Mouse (Mus musculus) midbrain, embryonic 16.5 days (tissue): ENCODE measurements at regions not wholly inside any gene's neighbourhood (a gene's known extent, or its start where the extent isn't known, plus 50 kb on each side); places are given as distances from the start of the nearest gene placed in this dataset.

Source experiments
- ATAC-seq: fragments of 200-750 bp; cut with Nextera tagmentation; 2 replicates; pipeline ENCODE4 v1.8.0; 2017; ENCODE audit warnings: moderate TSS enrichment
- H3K27ac ChIP-seq: fragments of 300-500 bp; sonication (generic); 2 replicates; pipeline ENCODE4 v1.5.1; 2014; ENCODE audit warnings: mild to moderate bottlenecking, low read length, mixed read lengths
- H3K27me3 ChIP-seq: fragments of 300-500 bp; sonication (generic); 2 replicates; pipeline ENCODE4 v1.6.1; 2014; ENCODE audit warnings: low read depth, low read length, mixed read lengths; ENCODE audit not compliant: control insufficient read depth, insufficient read depth
- H3K36me3 ChIP-seq: fragments of 300-500 bp; sonication (generic); 2 replicates; pipeline ENCODE4 v1.6.1; 2014; ENCODE audit warnings: mild to moderate bottlenecking, low read length, moderate library complexity, mixed read lengths; ENCODE audit not compliant: control insufficient read depth, insufficient read depth
- H3K4me1 ChIP-seq: fragments of 300-500 bp; sonication (generic); 2 replicates; pipeline ENCODE4 v1.6.1; 2014; ENCODE audit warnings: mild to moderate bottlenecking, low read length, mixed read lengths; ENCODE audit not compliant: control insufficient read depth, insufficient read depth
- H3K4me2 ChIP-seq: fragments of 300-500 bp; sonication (generic); 2 replicates; pipeline ENCODE4 v1.6.1; 2014; ENCODE audit warnings: mild to moderate bottlenecking, low read length, mixed read lengths
- H3K4me3 ChIP-seq: fragments of 300-500 bp; sonication (generic); 2 replicates; pipeline ENCODE4 v1.5.1; 2014; ENCODE audit warnings: low read depth, mild to moderate bottlenecking, low read length, moderate library complexity, mixed read lengths
- H3K9ac ChIP-seq: fragments of 300-500 bp; sonication (generic); 2 replicates; pipeline ENCODE4 v1.6.1; 2014; ENCODE audit warnings: low read depth, low read length, mixed read lengths
- H3K9me3 ChIP-seq: fragments of 300-500 bp; sonication (generic); replicated peaks from 2 replicates; pipeline ENCODE4 v1.6.1; 2014; ENCODE audit warnings: mild to moderate bottlenecking, low read length, mixed read lengths; ENCODE audit not compliant: control insufficient read depth, poor library complexity, severe bottlenecking
- WGBS: fragments of 180-500 bp; shearing (Covaris S2); extraction: QIAGEN DNeasy Blood & Tissue Kit; methylation state at CpG from one replicate; pipeline ENCODE4 v1.1.7; 2014; 5-methylcytosine and 5-hydroxymethylcytosine counted together

DNA sequence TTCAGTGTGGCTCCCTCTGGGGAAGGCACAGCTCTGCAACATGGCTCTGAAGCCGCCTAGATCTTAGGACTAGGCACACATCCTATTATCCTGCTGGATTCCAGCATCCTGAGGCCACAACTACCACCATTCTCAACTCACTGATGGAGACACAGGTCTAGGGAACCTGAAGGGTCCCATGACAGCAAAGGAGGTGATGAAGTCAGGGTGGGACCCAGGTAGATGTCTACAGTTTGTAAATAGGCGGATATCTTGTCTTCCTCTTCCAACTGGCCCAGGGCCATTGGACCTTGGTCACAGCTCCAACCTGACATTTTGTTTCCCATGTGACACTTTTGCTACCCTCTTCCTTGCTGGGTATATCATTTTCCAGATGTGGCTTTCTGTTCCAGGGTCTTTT is 106.4 kb downstream of the Vapb start:
- H3K36me3 ChIP-seq: no peaks in the 10 kb centered on the region
- no peaks in the 10 kb centered on the region for H3K9me3 ChIP-seq
- H3K9ac ChIP-seq: no peak overlapping the region
- H3K4me2 ChIP-seq: no peak overlapping the region
- no peak overlapping the region for H3K27ac ChIP-seq
- H3K27me3 ChIP-seq: no peaks in the 10 kb centered on the region
- WGBS: 84% methylated on average over 2 of the region's 2 CpGs
- 0 out of 2 replicates have a peak, but pooled peaks cover 2% of the 10 kb centered on the region for H3K4me1 ChIP-seq
- ATAC-seq: no peak
- no peak overlapping the region for H3K4me3 ChIP-seq

DNA sequence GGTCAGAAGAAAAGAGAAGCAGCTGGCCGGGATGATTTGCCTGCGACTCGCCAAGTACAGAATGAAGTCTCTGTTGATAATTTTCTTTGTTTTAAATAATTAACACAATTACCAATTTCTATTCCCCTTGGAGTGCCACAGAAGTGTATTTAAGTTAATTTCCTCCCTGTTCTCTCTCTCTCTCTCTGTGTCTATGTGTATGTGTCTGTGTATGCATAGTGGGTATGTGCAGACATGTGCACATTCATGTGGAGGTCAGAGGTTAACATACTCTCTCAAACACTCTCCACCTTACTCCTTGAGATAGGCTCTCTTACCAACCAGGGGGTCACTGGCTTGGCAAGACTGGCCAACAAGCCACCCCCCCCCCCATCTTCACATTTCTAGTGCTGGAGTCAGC is 107.2 kb downstream of the Vapb start:
- no peak for ATAC-seq
- no peaks in the 10 kb centered on the region for H3K27me3 ChIP-seq
- no peaks in the 10 kb centered on the region for H3K9me3 ChIP-seq
- H3K36me3 ChIP-seq: no peaks in the 10 kb centered on the region
- H3K4me3 ChIP-seq: no peak overlapping the region
- H3K9ac ChIP-seq: no peak overlapping the region
- 0 out of 2 replicates have a peak, but pooled peaks cover 2% of the 10 kb centered on the region for H3K4me1 ChIP-seq
- 77% methylated on average over 3 of the region's 3 CpGs for WGBS
- H3K27ac ChIP-seq: no peak overlapping the region
- no peak overlapping the region for H3K4me2 ChIP-seq

GRCm38 (mm10) chr2:173845155-173846029 is 108.1 kb downstream of the Vapb start:
- Histone ChIP-seq H3K36me3 (no peaks in the 10 kb centered on the region), H3K27me3 (no peaks in the 10 kb centered on the region), H3K4me1 (0 out of 2 replicates have a peak, but pooled peaks cover 2% of the 10 kb centered on the region), H3K4me2 (no peak overlapping the region), H3K9me3 (no peaks in the 10 kb centered on the region), H3K9ac (no peak overlapping the region), H3K4me3 (no peak overlapping the region), H3K27ac (no peak overlapping the region)
- WGBS: 85% methylated on average over 14 of the region's 14 CpGs
- no peak for ATAC-seq

DNA sequence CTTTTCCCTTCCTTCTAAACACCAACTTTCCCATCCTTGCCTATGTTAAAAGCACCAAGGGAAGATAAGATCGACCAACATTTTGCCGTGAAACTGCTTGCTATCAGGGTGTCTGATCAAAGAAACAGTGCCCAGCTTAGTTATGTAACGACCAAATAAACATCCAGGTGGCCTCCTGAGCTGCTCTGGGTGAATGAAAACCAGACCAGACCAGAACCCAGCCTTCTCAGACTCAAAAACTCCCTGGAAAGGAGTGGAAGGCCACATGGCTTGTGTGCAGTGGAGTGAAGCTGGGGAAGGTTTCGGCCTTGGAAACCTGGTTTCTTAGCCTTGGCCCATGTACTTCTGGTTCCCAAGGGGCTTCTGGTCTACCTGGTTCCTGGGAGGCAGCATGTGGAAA is 113.7 kb downstream of the Vapb start:
- no peaks in the 10 kb centered on the region for H3K9me3 ChIP-seq
- 84% methylated on average over 4 of the region's 4 CpGs for WGBS
- ATAC-seq: no peak
- H3K9ac ChIP-seq: no peak overlapping the region
- H3K36me3 ChIP-seq: no peaks in the 10 kb centered on the region
- peaks cover 12% of the 10 kb centered on the region for H3K4me1 ChIP-seq
- no peak overlapping the region for H3K4me3 ChIP-seq
- H3K4me2 ChIP-seq: no peak overlapping the region
- no peaks in the 10 kb centered on the region for H3K27me3 ChIP-seq
- H3K27ac ChIP-seq: no peak overlapping the region

GRCm38 (mm10) chr2:173854172-173854723 is 116.9 kb downstream of the Vapb start:
- H3K4me2 ChIP-seq: no peak overlapping the region; the same call in 1 of the 2 replicates
- peak overlapping the region; percentile 59 for H3K27ac ChIP-seq
- H3K27me3 ChIP-seq: no peaks in the 10 kb centered on the region
- no peak overlapping the region for H3K9ac ChIP-seq
- no peak overlapping the region for H3K4me3 ChIP-seq
- peaks cover 12% of the 10 kb centered on the region for H3K4me1 ChIP-seq
- H3K9me3 ChIP-seq: no peaks in the 10 kb centered on the region
- 42% methylated on average over 13 of the region's 13 CpGs for WGBS
- H3K36me3 ChIP-seq: no peaks in the 10 kb centered on the region
- peak; percentile 70 for ATAC-seq

- Histone ChIP-seq H3K9ac (no peak overlapping the region), H3K4me2 (no peak overlapping the region), H3K9me3 (no peaks in the 10 kb centered on the region), H3K36me3 (no peaks in the 10 kb centered on the region), H3K27me3 (no peaks in the 10 kb centered on the region), H3K4me3 (no peak overlapping the region), H3K4me1 (peaks cover 12% of the 10 kb centered on the region), H3K27ac (peak overlapping the region; percentile 56)
- WGBS: 49% methylated on average over 7 of the region's 7 CpGs
- peak; percentile 57 for ATAC-seq
Measured at GRCm38 (mm10) chr2:173854846-173855245, 117.5 kb downstream of the Vapb start.

DNA sequence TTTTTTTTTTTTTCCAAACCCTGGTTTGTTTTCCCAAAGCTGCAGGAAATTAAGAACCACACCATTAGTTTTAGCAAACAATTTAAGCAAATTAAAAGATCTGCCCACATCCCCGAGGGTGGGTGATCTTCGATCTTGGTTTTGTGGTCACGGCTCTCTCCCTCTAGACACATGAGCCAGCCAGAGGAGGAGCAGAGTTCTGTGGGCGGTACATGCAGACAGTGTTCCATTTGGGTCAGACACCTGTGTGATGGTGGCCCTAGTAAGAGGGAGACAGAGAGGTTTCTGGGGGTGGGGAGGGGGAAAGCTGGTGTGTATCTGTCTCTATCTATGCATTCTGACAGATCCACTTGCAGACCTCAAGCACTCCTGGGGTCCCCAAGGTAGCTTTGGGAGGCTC is 118.0 kb downstream of the Vapb start:
- peak overlapping the region; percentile 4; the same call in 1 of the 2 replicates for H3K27ac ChIP-seq
- no peak overlapping the region for H3K9ac ChIP-seq
- peaks cover 12% of the 10 kb centered on the region for H3K4me1 ChIP-seq
- H3K4me2 ChIP-seq: no peak overlapping the region
- 63% methylated on average over 4 of the region's 4 CpGs for WGBS
- H3K36me3 ChIP-seq: no peaks in the 10 kb centered on the region
- H3K9me3 ChIP-seq: no peaks in the 10 kb centered on the region
- no peak overlapping the region for H3K4me3 ChIP-seq
- no peaks in the 10 kb centered on the region for H3K27me3 ChIP-seq
- ATAC-seq: no peak

DNA sequence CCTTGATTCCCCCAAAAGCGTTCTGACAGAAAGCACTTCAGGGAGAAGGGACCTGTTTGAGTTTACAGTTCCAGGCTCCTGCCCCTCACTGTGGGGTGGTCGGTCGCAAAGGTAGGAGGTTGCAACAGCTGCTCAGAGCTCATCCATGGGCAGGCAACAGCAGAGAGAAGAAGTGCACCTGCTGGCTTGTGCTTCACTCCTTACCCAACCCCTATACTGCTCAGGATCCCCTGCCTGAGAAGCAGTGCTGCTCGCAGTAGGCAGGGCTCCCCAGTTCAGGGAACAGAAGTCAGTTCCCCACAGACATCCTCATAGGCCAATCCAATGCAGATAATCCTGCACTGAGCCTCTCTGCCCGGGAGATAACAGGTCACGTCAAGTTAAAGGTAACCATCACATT is 119.7 kb downstream of the Vapb start:
- Histone ChIP-seq H3K4me1 (peaks cover 12% of the 10 kb centered on the region), H3K4me2 (no peak overlapping the region), H3K36me3 (no peaks in the 10 kb centered on the region), H3K9ac (no peak overlapping the region), H3K9me3 (no peaks in the 10 kb centered on the region), H3K4me3 (no peak overlapping the region), H3K27me3 (no peaks in the 10 kb centered on the region), H3K27ac (no peak overlapping the region)
- WGBS: 91% methylated on average over 6 of the region's 6 CpGs
- ATAC-seq: no peak

DNA sequence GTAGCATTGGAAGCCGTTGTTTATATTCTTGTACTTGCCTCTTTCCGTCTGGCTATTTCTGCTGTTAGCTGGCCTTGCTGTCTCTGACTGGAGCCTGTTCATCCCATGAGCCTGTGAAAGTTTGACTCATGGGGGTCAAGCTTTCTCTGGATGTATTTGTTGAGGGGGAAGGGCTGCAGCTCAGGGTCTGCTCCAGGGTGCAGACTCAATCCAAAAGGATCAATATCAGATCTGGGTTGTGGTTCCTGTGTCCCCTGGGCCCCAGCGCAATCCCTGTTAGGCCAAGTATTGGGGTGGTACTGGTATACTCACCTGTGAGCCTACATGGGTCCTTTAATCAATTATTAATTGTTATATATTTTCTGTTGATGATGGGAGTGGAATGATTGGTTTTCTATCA is 135.7 kb downstream of the Vapb start:
- Histone ChIP-seq H3K4me3 (no peak overlapping the region), H3K27ac (no peak overlapping the region), H3K27me3 (no peaks in the 10 kb centered on the region), H3K9me3 (no peaks in the 10 kb centered on the region), H3K36me3 (no peaks in the 10 kb centered on the region), H3K4me1 (no peaks in the 10 kb centered on the region), H3K9ac (no peak overlapping the region), H3K4me2 (no peak overlapping the region)
- ATAC-seq: no peak
- WGBS: 92% methylated on average over 3 of the region's 3 CpGs
